Mouse (Mus musculus): ENCODE data around the gene Haus2. TPM values are rescaled to one million over a fixed set of nuclear protein-coding genes. Genes with fewer than 3 reads are reported as not detected.

Haus2 gene
- polyA plus RNA-seq, 1 experiment from 2014 or later: 36.7 TPM

GRCm38 (mm10) chr2:120575978-120576377 lies 33.2 kb upstream of the Haus2 start:
- Histone ChIP-seq H3K27ac (no peak overlapping the region), H3K36me3 (replicated peaks) (peaks cover 9% of the 10 kb centered on the region), H3K4me3 (replicated peaks) (no peak overlapping the region), H3K27me3 (no peaks in the 10 kb centered on the region), H3K9me3 (no peaks in the 10 kb centered on the region), H3K4me2 (no peak overlapping the region), H3K4me1 (no peaks in the 10 kb centered on the region), H3K9ac (no peak overlapping the region)
- WGBS: 85% methylated on average over 2 of the region's 2 CpGs
- no peak for ATAC-seq (ENCODE audit: low FRiP score)

- H3K4me1 ChIP-seq: no peaks in the 10 kb centered on the region
- H3K9me3 ChIP-seq: no peaks in the 10 kb centered on the region
- no peaks in the 10 kb centered on the region for H3K27me3 ChIP-seq
- WGBS: 85% methylated on average over 4 of the region's 4 CpGs
- H3K27ac ChIP-seq: no peak overlapping the region
- no peaks in the 10 kb centered on the region for H3K36me3 ChIP-seq (replicated peaks)
- no peak overlapping the region for H3K4me3 ChIP-seq (replicated peaks)
- ATAC-seq (ENCODE audit: low FRiP score): no peak
- H3K9ac ChIP-seq: no peak overlapping the region
- H3K4me2 ChIP-seq: no peak overlapping the region
These were observed 31.4 kb upstream of the Haus2 start for GRCm38 (mm10) chr2:120577799-120578198.

GRCm38 (mm10) chr2:120578286-120578685 lies 30.9 kb upstream of the Haus2 start:
- H3K36me3 ChIP-seq (replicated peaks): no peaks in the 10 kb centered on the region
- H3K9me3 ChIP-seq: no peaks in the 10 kb centered on the region
- no peaks in the 10 kb centered on the region for H3K27me3 ChIP-seq
- no peak for ATAC-seq (ENCODE audit: low FRiP score)
- H3K4me2 ChIP-seq: no peak overlapping the region
- WGBS: 89% methylated on average over 5 of the region's 5 CpGs
- no peak overlapping the region for H3K9ac ChIP-seq
- no peak overlapping the region for H3K27ac ChIP-seq
- H3K4me3 ChIP-seq (replicated peaks): no peak overlapping the region
- no peaks in the 10 kb centered on the region for H3K4me1 ChIP-seq

- no peaks in the 10 kb centered on the region for H3K9me3 ChIP-seq
- H3K36me3 ChIP-seq (replicated peaks): peaks cover 37% of the 10 kb centered on the region
- 89% methylated on average over 5 of the region's 5 CpGs for WGBS
- no peak overlapping the region for H3K4me3 ChIP-seq (replicated peaks)
- no peaks in the 10 kb centered on the region for H3K4me1 ChIP-seq
- H3K27ac ChIP-seq: no peak overlapping the region
- H3K4me2 ChIP-seq: no peak overlapping the region
- no peak overlapping the region for H3K9ac ChIP-seq
- no peak for ATAC-seq (ENCODE audit: low FRiP score)
- H3K27me3 ChIP-seq: no peaks in the 10 kb centered on the region
These were observed 19.4 kb upstream of the Haus2 start for GRCm38 (mm10) chr2:120589759-120590158.

GRCm38 (mm10) chr2:120592227-120592626 lies 17.0 kb upstream of the Haus2 start:
- H3K36me3 ChIP-seq (replicated peaks): peaks cover 41% of the 10 kb centered on the region
- no peak for ATAC-seq (ENCODE audit: low FRiP score)
- 97% methylated on average over 1 of the region's 1 CpGs for WGBS

GRCm38 (mm10) chr2:120597734-120598133 lies 11.4 kb upstream of the Haus2 start:
- Histone ChIP-seq H3K27me3 (no peaks in the 10 kb centered on the region), H3K4me3 (replicated peaks) (no peak overlapping the region), H3K36me3 (replicated peaks) (peaks cover 55% of the 10 kb centered on the region), H3K9ac (no peak overlapping the region), H3K4me2 (no peak overlapping the region), H3K27ac (no peak overlapping the region), H3K4me1 (no peaks in the 10 kb centered on the region), H3K9me3 (no peaks in the 10 kb centered on the region)
- WGBS: 96% methylated on average over 2 of the region's 2 CpGs
- no peak for ATAC-seq (ENCODE audit: low FRiP score)

More at GRCm38 (mm10) chr2:120592227-120592626, 17.0 kb upstream of the Haus2 start:
- no peak overlapping the region for H3K9ac ChIP-seq
- no peak overlapping the region for H3K27ac ChIP-seq
- H3K4me3 ChIP-seq (replicated peaks): no peak overlapping the region
- H3K4me1 ChIP-seq: no peaks in the 10 kb centered on the region
- no peak overlapping the region for H3K4me2 ChIP-seq
- H3K9me3 ChIP-seq: no peaks in the 10 kb centered on the region
- H3K27me3 ChIP-seq: no peaks in the 10 kb centered on the region

GRCm38 (mm10) chr2:120599506-120599905 lies 9.7 kb upstream of the Haus2 start:
- no peak for ATAC-seq (ENCODE audit: low FRiP score)
- no peaks in the 10 kb centered on the region for H3K27me3 ChIP-seq
- H3K4me1 ChIP-seq: no peaks in the 10 kb centered on the region
- H3K9me3 ChIP-seq: no peaks in the 10 kb centered on the region
- no peak overlapping the region for H3K27ac ChIP-seq
- no peak overlapping the region for H3K9ac ChIP-seq
- H3K4me3 ChIP-seq (replicated peaks): no peak overlapping the region
- 95% methylated on average over 4 of the region's 4 CpGs for WGBS
- peaks cover 54% of the 10 kb centered on the region for H3K36me3 ChIP-seq (replicated peaks)
- H3K4me2 ChIP-seq: no peak overlapping the region

GRCm38 (mm10) chr2:120606021-120606690 lies 3.0 kb upstream of the Haus2 start:
- 91% methylated on average over 6 of the region's 6 CpGs for WGBS
- Histone ChIP-seq H3K36me3 (replicated peaks) (peaks cover 16% of the 10 kb centered on the region; the same call in 1 of the 2 replicates), H3K27ac (no peak overlapping the region), H3K27me3 (no peaks in the 10 kb centered on the region), H3K4me2 (no peak overlapping the region), H3K4me1 (peaks cover 20% of the 10 kb centered on the region), H3K4me3 (replicated peaks) (no peak overlapping the region), H3K9me3 (no peaks in the 10 kb centered on the region), H3K9ac (no peak overlapping the region)
- no peak for ATAC-seq (ENCODE audit: low FRiP score)

GRCm38 (mm10) chr2:120616279-120617163 lies 7.3 kb downstream of the Haus2 start:
- Histone ChIP-seq H3K9me3 (no peaks in the 10 kb centered on the region), H3K4me2 (no peak overlapping the region), H3K36me3 (replicated peaks) (peaks cover 51% of the 10 kb centered on the region), H3K9ac (no peak overlapping the region), H3K27ac (no peak overlapping the region), H3K27me3 (no peaks in the 10 kb centered on the region), H3K4me1 (no peaks in the 10 kb centered on the region), H3K4me3 (replicated peaks) (no peak overlapping the region)
- 91% methylated on average over 5 of the region's 5 CpGs for WGBS
- ATAC-seq (ENCODE audit: low FRiP score): no peak

- WGBS: 100% methylated on average over 1 of the region's 1 CpGs
- no peak overlapping the region for H3K4me3 ChIP-seq (replicated peaks)
- no peak overlapping the region for H3K9ac ChIP-seq
- no peaks in the 10 kb centered on the region for H3K9me3 ChIP-seq
- no peak overlapping the region for H3K27ac ChIP-seq
- no peaks in the 10 kb centered on the region for H3K4me1 ChIP-seq
- no peak overlapping the region for H3K4me2 ChIP-seq
- H3K27me3 ChIP-seq: no peaks in the 10 kb centered on the region
- ATAC-seq (ENCODE audit: low FRiP score): no peak
- H3K36me3 ChIP-seq (replicated peaks): peaks cover 39% of the 10 kb centered on the region
These were observed 10.4 kb downstream of the Haus2 start for GRCm38 (mm10) chr2:120619538-120619937.

GRCm38 (mm10) chr2:120622920-120623319 lies 13.7 kb downstream of the Haus2 start:
- Histone ChIP-seq H3K9me3 (no peaks in the 10 kb centered on the region), H3K4me1 (no peaks in the 10 kb centered on the region), H3K27ac (no peak overlapping the region), H3K4me3 (replicated peaks) (no peak overlapping the region), H3K4me2 (no peak overlapping the region), H3K36me3 (replicated peaks) (peaks cover 22% of the 10 kb centered on the region), H3K9ac (no peak overlapping the region), H3K27me3 (no peaks in the 10 kb centered on the region)
- ATAC-seq (ENCODE audit: low FRiP score): no peak

- 30% methylated on average over 10 of the region's 10 CpGs for WGBS
- H3K9ac ChIP-seq: no peak overlapping the region
- H3K4me3 ChIP-seq (replicated peaks): peak overlapping the region; percentile 50
- H3K4me2 ChIP-seq: peak overlapping the region; percentile 57
- H3K36me3 ChIP-seq (replicated peaks): 0 out of 2 replicates have a peak, but pooled peaks cover 2% of the 10 kb centered on the region
- peaks cover 7% of the 10 kb centered on the region; the same call in 1 of the 2 replicates for H3K4me1 ChIP-seq
- H3K27me3 ChIP-seq: no peaks in the 10 kb centered on the region
- no peak overlapping the region for H3K27ac ChIP-seq
- no peaks in the 10 kb centered on the region for H3K9me3 ChIP-seq
- peak; percentile 18 for ATAC-seq (ENCODE audit: low FRiP score)
These were observed 19.1 kb downstream of the Haus2 start for GRCm38 (mm10) chr2:120628076-120628865.
